In genomic region chr6:95719791-95720190, GRCm38 (mm10) we compare ENCODE assay signal across 17 mouse cellular contexts.
"Had no signal": no experiment of that assay in that cellular context is flagged by ENCODE, and none has a peak within 500 bp of the region (broad histone marks: within the 10 kb centered on the region; RNA-seq: fewer than 3 reads in every experiment).

No protein-coding gene starts in this region.

- H3K36me3 ChIP-seq: liver, embryonic 15.5 days; lung, embryonic 15.5 days; midbrain, embryonic 12.5 days; midbrain, embryonic 15.5 days; neural tube, embryonic 12.5 days; stomach, embryonic 15.5 days had no signal

- H3K9me3 ChIP-seq: liver, embryonic 15.5 days; lung, embryonic 15.5 days; midbrain, embryonic 12.5 days; midbrain, embryonic 15.5 days; neural tube, embryonic 12.5 days; stomach, embryonic 15.5 days had no signal

- DNase-seq: liver, postnatal 0 days; lung, adult 2 months; lung, postnatal 14 days; lung, postnatal 36 days; right cerebral cortex, postnatal 14 days; thymus, adult 2 months; thymus, postnatal 25 days; thymus, postnatal 4 days had no signal

- H3K9ac ChIP-seq: liver, embryonic 15.5 days; lung, embryonic 15.5 days; midbrain, embryonic 12.5 days; midbrain, embryonic 15.5 days; neural tube, embryonic 12.5 days; stomach, embryonic 15.5 days had no signal

- H3K27me3 ChIP-seq: liver, embryonic 15.5 days; lung, embryonic 15.5 days; megakaryocyte, embryonic 14.5 days; midbrain, embryonic 15.5 days; neural tube, embryonic 12.5 days; stomach, embryonic 15.5 days had no signal

- ATAC-seq: liver, postnatal 0 days had no signal

- H3K27ac ChIP-seq: liver, embryonic 15.5 days; lung, embryonic 15.5 days; macrophage; midbrain, embryonic 12.5 days; neural tube, embryonic 12.5 days; stomach, embryonic 15.5 days; stomach, postnatal 0 days had no signal

- H3K4me3 ChIP-seq: lung, embryonic 15.5 days; neural tube, embryonic 12.5 days had no signal

- H3K4me1 ChIP-seq: neural tube, embryonic 12.5 days had no signal
